In the genomic region with DNA sequence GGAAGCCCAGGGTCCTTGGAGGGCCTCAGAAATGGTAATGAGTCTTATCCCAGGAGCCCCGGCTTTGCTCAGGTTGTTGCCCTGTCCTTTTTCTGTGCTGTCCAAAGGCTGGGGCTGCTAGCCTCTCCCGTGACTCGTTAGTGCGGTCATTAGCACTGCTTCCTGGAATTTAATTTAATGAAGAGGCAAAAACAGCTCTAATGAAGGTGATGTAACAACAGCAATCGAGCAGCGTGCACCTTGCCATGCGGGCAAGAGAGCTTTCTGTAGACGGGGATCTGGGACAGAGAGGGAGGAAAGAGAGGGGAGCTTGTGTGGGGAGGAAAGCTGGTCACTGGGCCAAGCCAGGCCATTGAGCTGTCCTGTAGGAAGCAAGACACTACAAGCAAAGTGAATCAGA, we compare ENCODE assay signal across 19 mouse cellular contexts. TPM values are rescaled to one million over a fixed set of nuclear protein-coding genes. Genes with fewer than 3 reads are reported as not detected.
DNase-seq lines count a peak whose midpoint lies in the region; ATAC-seq and TF ChIP-seq lines count a peak whose summit lies in the region.
"Had no signal": no experiment of that assay in that cellular context is flagged by ENCODE, and none has a peak within 500 bp of the region (broad histone marks: within the 10 kb centered on the region; RNA-seq: fewer than 3 reads in every experiment).

No protein-coding gene starts in this region.

- no peak overlapping the region for H3K27ac ChIP-seq in hindbrain, embryonic 13.5 days
- H3K27ac ChIP-seq in hindbrain, postnatal 0 days: no peak overlapping the region
- H3K27ac ChIP-seq in spleen, adult 2 months (ENCODE audit: insufficient read depth, low read length): peak overlapping the region; percentile 82; the same call in 1 of the 2 replicates
- H3K27ac ChIP-seq in embryonic facial prominence, embryonic 13.5 days: no peak overlapping the region
- H3K27ac ChIP-seq in neural tube, embryonic 15.5 days (replicated peaks): no peak overlapping the region
- H3K27ac ChIP-seq: embryonic facial prominence, embryonic 12.5 days; heart, embryonic 13.5 days; liver, embryonic 12.5 days had no signal

- no peak for DNase-seq in hindbrain, postnatal 0 days (ENCODE audit: low spot score)
- no peak for DNase-seq in spleen, adult 2 months (ENCODE audit: low read depth in 1 of 2, low spot score in 2 of 2)
- DNase-seq in spleen, adult 18-20 months: no peak
- DNase-seq in right cerebral cortex, postnatal 14 days: no peak
- DNase-seq: adrenal gland, postnatal 25 days; gastrocnemius, postnatal 36 days; thymus, postnatal 14 days had no signal

- no peak overlapping the region for H3K4me2 ChIP-seq in hindbrain, embryonic 13.5 days
- H3K4me2 ChIP-seq in hindbrain, postnatal 0 days (ENCODE audit: low read depth, low read length): no peak overlapping the region
- H3K4me2 ChIP-seq in embryonic facial prominence, embryonic 13.5 days: no peak overlapping the region
- H3K4me2 ChIP-seq in neural tube, embryonic 15.5 days: no peak overlapping the region
- H3K4me2 ChIP-seq: embryonic facial prominence, embryonic 12.5 days; heart, embryonic 13.5 days; liver, embryonic 12.5 days; lung, embryonic 15.5 days had no signal

- no peak overlapping the region for H3K4me3 ChIP-seq in hindbrain, embryonic 13.5 days
- H3K4me3 ChIP-seq in hindbrain, postnatal 0 days (ENCODE audit: low read length): no peak overlapping the region
- H3K4me3 ChIP-seq in spleen, adult 2 months (ENCODE audit: extremely low read depth, insufficient read depth, insufficient read length): no peak overlapping the region
- no peak overlapping the region for H3K4me3 ChIP-seq in embryonic facial prominence, embryonic 13.5 days
- H3K4me3 ChIP-seq in neural tube, embryonic 15.5 days (replicated peaks): no peak overlapping the region
- H3K4me3 ChIP-seq: embryonic facial prominence, embryonic 12.5 days; heart, embryonic 13.5 days; liver, embryonic 12.5 days; lung, embryonic 15.5 days had no signal

- TF ChIP-seq POLR2A in spleen, adult 2 months (IDR thresholded peaks at IDR 0.05; ENCODE audit: low read depth, low read length): no peak

- H3K27me3 ChIP-seq in hindbrain, embryonic 13.5 days: 0 out of 2 replicates have a peak, but pooled peaks cover 4% of the 10 kb centered on the region
- H3K27me3 ChIP-seq in hindbrain, postnatal 0 days (ENCODE audit: insufficient read depth, low read length): no peaks in the 10 kb centered on the region
- H3K27me3 ChIP-seq in spleen, adult 2 months (ENCODE audit: control insufficient read depth, insufficient read depth, low read length): no peaks in the 10 kb centered on the region
- H3K27me3 ChIP-seq in embryonic facial prominence, embryonic 13.5 days: no peaks in the 10 kb centered on the region
- no peaks in the 10 kb centered on the region for H3K27me3 ChIP-seq in neural tube, embryonic 15.5 days (replicated peaks)
- H3K27me3 ChIP-seq: embryonic facial prominence, embryonic 12.5 days; lung, embryonic 15.5 days had no signal

- peaks cover 40% of the 10 kb centered on the region for H3K4me1 ChIP-seq in hindbrain, embryonic 13.5 days (replicated peaks)
- H3K4me1 ChIP-seq in hindbrain, postnatal 0 days (ENCODE audit: insufficient read depth, low read length): peaks cover 9% of the 10 kb centered on the region; the same call in 1 of the 2 replicates
- H3K4me1 ChIP-seq in spleen, adult 2 months (ENCODE audit: control insufficient read depth, insufficient read depth, insufficient read length): peaks cover 18% of the 10 kb centered on the region; the same call in 1 of the 2 replicates
- peaks cover 20% of the 10 kb centered on the region for H3K4me1 ChIP-seq in embryonic facial prominence, embryonic 13.5 days
- H3K4me1 ChIP-seq in neural tube, embryonic 15.5 days: peaks cover 25% of the 10 kb centered on the region

- no peak for TF ChIP-seq CTCF in hindbrain, postnatal 0 days (IDR thresholded peaks at IDR 0.05; ENCODE audit: low read depth)
- no peak for TF ChIP-seq CTCF in spleen, adult 2 months (IDR thresholded peaks at IDR 0.05; ENCODE audit: extremely low read depth, insufficient read depth, insufficient read length, insufficient replicate concordance)

- 44% methylated on average over 8 of the region's 8 CpGs for WGBS in hindbrain, embryonic 13.5 days
- WGBS in hindbrain, postnatal 0 days: 40% methylated on average over 8 of the region's 8 CpGs
- WGBS in spleen, adult 2 months: 87% methylated on average over 8 of the region's 8 CpGs
- 36% methylated on average over 8 of the region's 8 CpGs for WGBS in embryonic facial prominence, embryonic 13.5 days
- 22% methylated on average over 8 of the region's 8 CpGs for WGBS in neural tube, embryonic 15.5 days

- 0 out of 2 replicates have a peak overlapping the region, but pooled peaks have one; percentile 39 for H3K9ac ChIP-seq in hindbrain, embryonic 13.5 days
- H3K9ac ChIP-seq in hindbrain, postnatal 0 days (replicated peaks; ENCODE audit: low read length): no peak overlapping the region
- H3K9ac ChIP-seq in embryonic facial prominence, embryonic 13.5 days: peak overlapping the region; percentile 44; the same call in 1 of the 2 replicates
- peak overlapping the region; percentile 26; the same call in 1 of the 2 replicates for H3K9ac ChIP-seq in neural tube, embryonic 15.5 days (replicated peaks)
- H3K9ac ChIP-seq: embryonic facial prominence, embryonic 12.5 days; heart, embryonic 13.5 days; liver, embryonic 12.5 days; lung, embryonic 15.5 days had no signal

- H3K36me3 ChIP-seq in hindbrain, embryonic 13.5 days: no peaks in the 10 kb centered on the region
- no peaks in the 10 kb centered on the region for H3K36me3 ChIP-seq in hindbrain, postnatal 0 days (ENCODE audit: insufficient read depth, low read length)
- H3K36me3 ChIP-seq in spleen, adult 2 months (ENCODE audit: control insufficient read depth, insufficient read depth, low read length): no peaks in the 10 kb centered on the region
- H3K36me3 ChIP-seq in embryonic facial prominence, embryonic 13.5 days: no peaks in the 10 kb centered on the region
- H3K36me3 ChIP-seq in neural tube, embryonic 15.5 days: no peaks in the 10 kb centered on the region
- H3K36me3 ChIP-seq: embryonic facial prominence, embryonic 12.5 days; heart, embryonic 13.5 days; liver, embryonic 12.5 days; lung, embryonic 15.5 days had no signal

- no peaks in the 10 kb centered on the region for H3K9me3 ChIP-seq in hindbrain, embryonic 13.5 days
- H3K9me3 ChIP-seq in hindbrain, postnatal 0 days (ENCODE audit: low read length): no peaks in the 10 kb centered on the region
- H3K9me3 ChIP-seq in embryonic facial prominence, embryonic 13.5 days: no peaks in the 10 kb centered on the region
- H3K9me3 ChIP-seq in neural tube, embryonic 15.5 days (replicated peaks): no peaks in the 10 kb centered on the region
- H3K9me3 ChIP-seq: embryonic facial prominence, embryonic 12.5 days; heart, embryonic 13.5 days; liver, embryonic 12.5 days; lung, embryonic 15.5 days had no signal

- ATAC-seq in hindbrain, embryonic 13.5 days (ENCODE audit: low FRiP score): no peak
- no peak for ATAC-seq in hindbrain, postnatal 0 days
- no peak for ATAC-seq in embryonic facial prominence, embryonic 13.5 days (ENCODE audit: insufficient number of reproducible peaks, insufficient read depth, low FRiP score, low TSS enrichment, low read depth)
- no peak for ATAC-seq in neural tube, embryonic 15.5 days (ENCODE audit: low FRiP score)
- ATAC-seq: intestine, postnatal 0 days; liver, embryonic 12.5 days had no signal

RNA-seq across cellular contexts. Expression of a gene that starts 6.5 kb away (rescaled TPM):
- polyA plus RNA-seq in hindbrain, embryonic 13.5 days (2015; fragmentation: Nextera tagmentation; extraction: Ambion mirVana): 335 and 338 TPM in 2 replicates
- 334 and 369 TPM in 2 replicates for total RNA-seq in hindbrain, postnatal 0 days (2014; rRNA removed)
- 275 and 287 TPM in 2 replicates for polyA plus RNA-seq in hindbrain, postnatal 0 days (2015; fragmentation: Nextera tagmentation; extraction: Ambion mirVana)
- polyA plus RNA-seq in spleen, adult 2 months (2012; rRNA removed): 752 and 1,030 TPM in 2 replicates
- 446 and 470 TPM in 2 replicates for polyA plus RNA-seq in embryonic facial prominence, embryonic 13.5 days (2015; fragmentation: Nextera tagmentation; extraction: Ambion mirVana)
- 262 and 325 TPM in 2 replicates for polyA plus RNA-seq in neural tube, embryonic 15.5 days (2015; fragmentation: Nextera tagmentation; extraction: Ambion mirVana)

RNA-seq across cellular contexts. Expression of a gene that starts 27.7 kb away (rescaled TPM):
- 25.3 and 26.2 TPM in 2 replicates for polyA plus RNA-seq in hindbrain, embryonic 13.5 days (2015; fragmentation: Nextera tagmentation; extraction: Ambion mirVana)
- 102 and 134 TPM in 2 replicates for total RNA-seq in hindbrain, postnatal 0 days (2014; rRNA removed)
- polyA plus RNA-seq in hindbrain, postnatal 0 days (2015; fragmentation: Nextera tagmentation; extraction: Ambion mirVana): 52.1 and 54.5 TPM in 2 replicates
- 10.6 and 13.9 TPM in 2 replicates for polyA plus RNA-seq in spleen, adult 2 months (2012; rRNA removed)
- 3.4 and 4.1 TPM in 2 replicates for polyA plus RNA-seq in embryonic facial prominence, embryonic 13.5 days (2015; fragmentation: Nextera tagmentation; extraction: Ambion mirVana)
- 35.1 and 35.4 TPM in 2 replicates for polyA plus RNA-seq in neural tube, embryonic 15.5 days (2015; fragmentation: Nextera tagmentation; extraction: Ambion mirVana)
- total RNA-seq: hematopoietic stem cell, adult 5-6 weeks; megakaryocyte progenitor cell, adult 5-6 weeks; MEL had no signal

RNA-seq across cellular contexts. Expression of a gene that starts 32.6 kb away (rescaled TPM):
- 3.4 and 4.2 TPM in 2 replicates for polyA plus RNA-seq in hindbrain, embryonic 13.5 days (2015; fragmentation: Nextera tagmentation; extraction: Ambion mirVana)
- 11.2 and 14.6 TPM in 2 replicates for total RNA-seq in hindbrain, postnatal 0 days (2014; rRNA removed)
- polyA plus RNA-seq in hindbrain, postnatal 0 days (2015; fragmentation: Nextera tagmentation; extraction: Ambion mirVana): 8.3 and 9.0 TPM in 2 replicates
- 3.3 TPM in 2 replicates for polyA plus RNA-seq in spleen, adult 2 months (2012; rRNA removed)
- 8.4 and 8.6 TPM in 2 replicates for polyA plus RNA-seq in embryonic facial prominence, embryonic 13.5 days (2015; fragmentation: Nextera tagmentation; extraction: Ambion mirVana)
- polyA plus RNA-seq in neural tube, embryonic 15.5 days (2015; fragmentation: Nextera tagmentation; extraction: Ambion mirVana): 6.6 and 9.7 TPM in 2 replicates
- total RNA-seq: hematopoietic stem cell, adult 5-6 weeks; megakaryocyte progenitor cell, adult 5-6 weeks had no signal

RNA-seq across cellular contexts. Expression of a gene that starts 37.8 kb away (rescaled TPM):
- polyA plus RNA-seq in hindbrain, embryonic 13.5 days (2015; fragmentation: Nextera tagmentation; extraction: Ambion mirVana): 1.8 TPM in 2 replicates
- total RNA-seq in hindbrain, postnatal 0 days (2014; rRNA removed): 0.52 TPM in 1 of 2 replicates, not detected in the other
- 2.4 and 2.7 TPM in 2 replicates for polyA plus RNA-seq in hindbrain, postnatal 0 days (2015; fragmentation: Nextera tagmentation; extraction: Ambion mirVana)
- not detected in 2 replicates for polyA plus RNA-seq in spleen, adult 2 months (2012; rRNA removed)
- polyA plus RNA-seq in embryonic facial prominence, embryonic 13.5 days (2015; fragmentation: Nextera tagmentation; extraction: Ambion mirVana): 1.2 and 2.0 TPM in 2 replicates
- 2.5 and 2.9 TPM in 2 replicates for polyA plus RNA-seq in neural tube, embryonic 15.5 days (2015; fragmentation: Nextera tagmentation; extraction: Ambion mirVana)
- total RNA-seq: adrenal gland, postnatal 25 days; gastrocnemius, postnatal 36 days; hematopoietic stem cell, adult 5-6 weeks; layer of hippocampus, postnatal 25 days; megakaryocyte progenitor cell, adult 5-6 weeks had no signal

RNA-seq across cellular contexts. Expression of a gene that starts 54.2 kb away (rescaled TPM):
- polyA plus RNA-seq in hindbrain, embryonic 13.5 days (2015; fragmentation: Nextera tagmentation; extraction: Ambion mirVana): 11.8 and 14.1 TPM in 2 replicates
- total RNA-seq in hindbrain, postnatal 0 days (2014; rRNA removed): 7.6 and 10.9 TPM in 2 replicates
- 9.0 and 9.3 TPM in 2 replicates for polyA plus RNA-seq in hindbrain, postnatal 0 days (2015; fragmentation: Nextera tagmentation; extraction: Ambion mirVana)
- 71.2 and 78.3 TPM in 2 replicates for polyA plus RNA-seq in spleen, adult 2 months (2012; rRNA removed)
- 39.3 and 54.2 TPM in 2 replicates for polyA plus RNA-seq in embryonic facial prominence, embryonic 13.5 days (2015; fragmentation: Nextera tagmentation; extraction: Ambion mirVana)
- 14.4 and 25.2 TPM in 2 replicates for polyA plus RNA-seq in neural tube, embryonic 15.5 days (2015; fragmentation: Nextera tagmentation; extraction: Ambion mirVana)
